Mouse (Mus musculus) lung, embryonic 16.5 days (tissue): ENCODE measurements around the gene Bckdhb. TPM values are rescaled to one million over a fixed set of nuclear protein-coding genes. Genes with fewer than 3 reads are reported as not detected.

ENCODE experiments used
- ATAC-seq: fragments of 200-750 bp; cut with Nextera tagmentation; 2 replicates; pipeline ENCODE4 v1.8.0; 2017; ENCODE audit warnings: low read depth, mild to moderate bottlenecking, moderate library complexity
- H3K27ac ChIP-seq: fragments of 300-500 bp; sonication (generic); 2 replicates; pipeline ENCODE4 v1.5.1; 2014; ENCODE audit warnings: mild to moderate bottlenecking, control low read depth, low read length
- H3K27me3 ChIP-seq: fragments of 300-500 bp; sonication (generic); 2 replicates; pipeline ENCODE4 v1.6.1; 2014; ENCODE audit warnings: low read depth, low read length, mixed read lengths; ENCODE audit not compliant: control insufficient read depth, insufficient read depth
- H3K36me3 ChIP-seq: fragments of 300-500 bp; sonication (generic); 2 replicates; pipeline ENCODE4 v1.6.1; 2014; ENCODE audit warnings: low read length; ENCODE audit not compliant: control insufficient read depth, insufficient read depth
- H3K4me1 ChIP-seq: fragments of 300-500 bp; sonication (generic); replicated peaks from 2 replicates; pipeline ENCODE4 v1.6.1; 2014; ENCODE audit warnings: low read length, mixed read lengths; ENCODE audit not compliant: control insufficient read depth, insufficient read depth
- H3K4me2 ChIP-seq: fragments of 300-500 bp; sonication (generic); 2 replicates; pipeline ENCODE4 v1.6.1; 2014; ENCODE audit warnings: low read depth, low read length, control low read depth
- H3K4me3 ChIP-seq: fragments of 300-500 bp; sonication (generic); 2 replicates; pipeline ENCODE4 v1.5.1; 2014; ENCODE audit warnings: mild to moderate bottlenecking, low read length, control low read depth
- H3K9ac ChIP-seq: fragments of 300-500 bp; sonication (generic); 2 replicates; pipeline ENCODE4 v1.6.1; 2014; ENCODE audit warnings: low read length, control low read depth
- H3K9me3 ChIP-seq: fragments of 300-500 bp; sonication (generic); 2 replicates; pipeline ENCODE4 v1.6.1; 2016; ENCODE audit warnings: low read length; ENCODE audit not compliant: control insufficient read depth
- WGBS: fragments of 180-500 bp; shearing (Covaris S2); extraction: QIAGEN DNeasy Blood & Tissue Kit; methylation state at CpG from one replicate; pipeline ENCODE4 v1.1.7; 2014; 5-methylcytosine and 5-hydroxymethylcytosine counted together
- polyA plus RNA-seq: library from polyadenylated mRNA; unstranded; fragments of >200 nt; fragmentation: Nextera tagmentation; extraction: Ambion mirVana; gene quantifications from 2 replicates; pipeline ENCODE4 v1.2.1, GENCODE M21; 2015

Gene Bckdhb
- polyA plus RNA-seq, 1 experiment from 2014 or later, result 33.9 TPM

GRCm38 (mm10) chr9:84096484-84097015 lies 171.6 kb downstream of the Bckdhb start:
- WGBS, result 90% methylated on average over 13 of the region's 13 CpGs
- Histone ChIP-seq H3K27ac (no peak overlapping the region), H3K9me3 (no peaks in the 10 kb centered on the region), H3K4me2 (no peak overlapping the region), H3K36me3 (no peaks in the 10 kb centered on the region), H3K4me3 (no peak overlapping the region), H3K4me1 (no peaks in the 10 kb centered on the region), H3K27me3 (no peaks in the 10 kb centered on the region), H3K9ac (no peak overlapping the region)
- no peak for ATAC-seq

DNA sequence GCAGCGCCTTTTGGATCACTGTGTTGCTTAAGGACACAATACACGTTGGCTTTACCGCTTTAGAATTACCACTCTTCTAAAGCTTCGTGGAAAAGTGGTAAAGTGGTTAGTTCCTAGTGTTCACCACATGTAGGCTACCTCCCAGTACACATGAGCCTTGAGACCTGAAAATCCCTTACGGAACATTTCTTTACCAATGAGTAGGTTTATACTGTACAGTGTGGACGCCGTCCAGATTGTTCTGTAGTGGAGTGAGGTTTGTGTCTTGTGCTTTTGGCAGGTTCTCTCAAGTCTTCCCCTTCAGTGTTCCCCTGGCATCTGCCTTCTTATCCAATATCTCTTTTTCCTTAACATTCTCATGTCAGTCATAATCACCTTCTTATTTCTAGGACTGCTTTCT lies 178.4 kb downstream of the Bckdhb start:
- Histone ChIP-seq H3K36me3 (no peaks in the 10 kb centered on the region), H3K9ac (no peak overlapping the region), H3K27ac (no peak overlapping the region), H3K4me3 (no peak overlapping the region), H3K9me3 (no peaks in the 10 kb centered on the region), H3K4me1 (peaks cover 7% of the 10 kb centered on the region), H3K4me2 (no peak overlapping the region), H3K27me3 (no peaks in the 10 kb centered on the region)
- ATAC-seq, result no peak
- WGBS, result 89% methylated on average over 7 of the region's 7 CpGs

DNA sequence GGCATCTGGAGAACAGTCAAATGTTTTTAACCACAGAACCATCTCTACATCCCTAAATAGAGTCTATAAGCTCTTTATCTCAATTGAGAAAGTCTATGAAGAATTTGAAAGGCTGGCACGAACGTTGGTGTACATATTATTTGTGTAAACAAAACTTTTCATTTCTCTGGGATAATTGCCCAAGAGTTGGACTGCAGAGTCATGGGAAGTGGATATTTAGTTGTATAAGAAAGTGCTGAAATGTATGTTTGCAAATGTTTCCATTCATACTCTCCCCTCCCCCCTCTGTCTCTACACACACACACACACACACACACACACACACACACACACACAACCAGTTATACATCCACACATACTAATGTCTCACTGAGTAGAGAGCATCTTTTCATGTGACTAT lies 181.5 kb downstream of the Bckdhb start:
- 17% methylated on average over 2 of the region's 2 CpGs for WGBS
- no peaks in the 10 kb centered on the region for H3K27me3 ChIP-seq
- H3K9ac ChIP-seq, result no peak overlapping the region
- no peaks in the 10 kb centered on the region for H3K9me3 ChIP-seq
- H3K36me3 ChIP-seq, result no peaks in the 10 kb centered on the region
- no peak overlapping the region for H3K27ac ChIP-seq
- ATAC-seq, result peak; percentile 64
- H3K4me1 ChIP-seq, result peaks cover 14% of the 10 kb centered on the region
- H3K4me3 ChIP-seq, result no peak overlapping the region
- no peak overlapping the region for H3K4me2 ChIP-seq

DNA sequence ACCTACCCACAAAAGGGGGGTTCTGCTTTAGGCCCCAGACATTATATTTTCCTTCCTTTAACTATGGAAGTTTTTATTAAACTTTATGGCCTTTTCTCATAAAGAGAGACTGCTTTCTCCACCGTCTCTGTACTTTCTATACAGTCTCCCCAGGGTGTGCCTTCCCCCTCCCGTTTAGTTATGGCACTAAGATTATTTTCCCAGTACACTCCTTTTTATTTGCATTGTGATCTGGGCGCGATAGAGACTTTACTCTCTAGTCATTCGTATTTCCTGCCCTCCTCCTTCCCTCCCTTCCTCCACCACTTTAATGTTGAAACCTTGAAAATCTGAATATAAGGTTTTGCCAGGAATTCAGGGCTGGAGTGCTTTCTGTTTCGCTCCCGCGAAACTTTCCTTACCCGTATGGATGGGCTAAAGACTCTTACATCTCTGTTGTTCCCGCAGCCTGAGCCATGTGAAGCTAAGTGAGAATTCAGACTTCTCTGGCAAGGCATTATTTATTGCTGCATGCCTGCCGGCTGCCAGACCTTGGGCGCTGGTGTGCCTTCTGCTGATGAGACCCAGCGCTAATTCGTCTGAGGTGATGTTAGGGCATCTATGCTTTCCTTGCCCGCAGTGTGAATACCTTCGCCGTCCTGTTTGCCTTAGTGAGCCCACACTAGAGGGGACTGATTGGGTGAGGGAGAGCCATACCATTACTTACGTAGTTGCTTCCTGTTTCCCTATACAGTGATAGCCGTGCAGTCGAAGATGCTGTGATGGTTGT lies 182.3 kb downstream of the Bckdhb start:
- peak overlapping the region; percentile 45 for H3K4me2 ChIP-seq
- H3K27me3 ChIP-seq, result no peaks in the 10 kb centered on the region
- peak overlapping the region; percentile 24 for H3K4me3 ChIP-seq
- no peaks in the 10 kb centered on the region for H3K36me3 ChIP-seq
- H3K4me1 ChIP-seq, result peaks cover 14% of the 10 kb centered on the region
- peak overlapping the region; percentile 27; the same call in 1 of the 2 replicates for H3K9ac ChIP-seq
- H3K9me3 ChIP-seq, result no peaks in the 10 kb centered on the region
- 0 out of 2 replicates have a peak overlapping the region, but pooled peaks have one; percentile 19 for H3K27ac ChIP-seq
- peak; percentile 37 for ATAC-seq
- WGBS, result 45% methylated on average over 20 of the region's 20 CpGs

GRCm38 (mm10) chr9:84108534-84108933 lies 183.6 kb downstream of the Bckdhb start:
- no peaks in the 10 kb centered on the region for H3K9me3 ChIP-seq
- peaks cover 14% of the 10 kb centered on the region for H3K4me1 ChIP-seq
- H3K36me3 ChIP-seq, result no peaks in the 10 kb centered on the region
- H3K9ac ChIP-seq, result no peak overlapping the region
- 75% methylated on average over 7 of the region's 7 CpGs for WGBS
- H3K4me3 ChIP-seq, result no peak overlapping the region
- H3K27me3 ChIP-seq, result no peaks in the 10 kb centered on the region
- no peak overlapping the region for H3K27ac ChIP-seq
- no peak overlapping the region for H3K4me2 ChIP-seq
- ATAC-seq, result no peak

DNA sequence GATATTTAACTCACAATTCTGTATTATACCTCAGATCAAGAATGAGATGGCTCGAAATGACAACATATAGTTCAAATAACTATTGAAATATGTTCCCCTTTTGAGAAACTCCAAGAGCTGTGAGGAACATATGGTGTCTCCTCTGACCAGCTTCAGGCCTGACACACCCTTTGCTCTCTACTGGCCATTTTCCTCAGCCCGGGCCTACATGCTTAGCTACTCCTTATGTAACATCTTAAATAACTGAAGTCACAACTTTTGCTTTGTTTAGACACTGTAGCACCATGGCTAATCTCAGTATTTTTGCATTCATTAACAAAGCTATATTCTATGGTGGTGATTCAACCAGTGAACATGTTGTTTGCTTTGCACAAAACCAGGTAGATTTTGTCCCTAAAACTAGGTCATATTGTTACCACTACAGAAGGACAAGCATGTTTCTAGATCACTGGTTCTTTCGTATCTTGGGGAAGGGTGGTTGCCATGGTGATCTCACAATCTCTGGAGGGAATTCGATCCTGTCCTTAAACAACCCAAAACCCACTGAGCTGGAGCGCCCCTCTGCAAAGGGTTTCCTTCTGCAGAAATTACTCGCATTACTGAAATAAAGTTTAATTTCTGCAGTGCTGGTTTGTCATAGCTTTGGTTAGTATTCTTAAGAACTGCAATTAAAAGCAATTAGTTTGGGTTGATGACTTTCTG lies 185.0 kb downstream of the Bckdhb start:
- Histone ChIP-seq H3K4me1 (peaks cover 14% of the 10 kb centered on the region), H3K4me2 (no peak overlapping the region), H3K27me3 (no peaks in the 10 kb centered on the region), H3K9me3 (no peaks in the 10 kb centered on the region), H3K9ac (no peak overlapping the region), H3K36me3 (no peaks in the 10 kb centered on the region), H3K27ac (no peak overlapping the region), H3K4me3 (no peak overlapping the region)
- ATAC-seq, result no peak
- 57% methylated on average over 6 of the region's 6 CpGs for WGBS

DNA sequence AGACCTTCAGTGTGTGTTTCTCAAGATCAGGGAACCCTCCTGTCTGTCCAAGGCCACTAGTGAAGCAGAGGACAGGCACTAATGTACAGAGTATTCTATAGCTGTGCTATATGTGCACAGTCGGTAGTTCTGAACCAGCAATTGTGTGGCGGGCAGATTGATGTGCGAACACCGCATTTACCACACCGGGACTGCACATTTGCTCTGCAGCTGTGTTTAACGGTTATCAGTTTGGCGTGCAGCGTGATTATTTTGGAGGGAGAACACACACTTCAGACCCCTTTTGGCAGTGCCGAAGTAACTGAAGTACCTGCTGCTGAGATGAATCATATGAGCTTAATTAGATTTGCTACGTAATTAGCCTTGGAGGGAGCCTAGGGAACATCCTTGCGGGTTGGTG lies 185.7 kb downstream of the Bckdhb start:
- no peaks in the 10 kb centered on the region for H3K27me3 ChIP-seq
- no peak for ATAC-seq
- H3K4me2 ChIP-seq, result peak overlapping the region; percentile 12
- H3K9me3 ChIP-seq, result no peaks in the 10 kb centered on the region
- H3K27ac ChIP-seq, result no peak overlapping the region
- H3K4me1 ChIP-seq, result peaks cover 14% of the 10 kb centered on the region
- H3K9ac ChIP-seq, result no peak overlapping the region
- H3K36me3 ChIP-seq, result no peaks in the 10 kb centered on the region
- 37% methylated on average over 11 of the region's 11 CpGs for WGBS
- H3K4me3 ChIP-seq, result no peak overlapping the region

GRCm38 (mm10) chr9:84112319-84112718 lies 187.4 kb downstream of the Bckdhb start:
- no peak overlapping the region for H3K4me3 ChIP-seq
- H3K36me3 ChIP-seq, result no peaks in the 10 kb centered on the region
- no peak for ATAC-seq
- 14% methylated on average over 1 of the region's 1 CpGs for WGBS
- no peak overlapping the region for H3K9ac ChIP-seq
- H3K4me2 ChIP-seq, result no peak overlapping the region
- H3K9me3 ChIP-seq, result no peaks in the 10 kb centered on the region
- no peaks in the 10 kb centered on the region for H3K27me3 ChIP-seq
- no peak overlapping the region for H3K27ac ChIP-seq
- H3K4me1 ChIP-seq, result peaks cover 9% of the 10 kb centered on the region

- no peak overlapping the region for H3K9ac ChIP-seq
- H3K9me3 ChIP-seq, result no peaks in the 10 kb centered on the region
- no peak overlapping the region for H3K4me2 ChIP-seq
- no peak for ATAC-seq
- no peak overlapping the region for H3K4me3 ChIP-seq
- no peaks in the 10 kb centered on the region for H3K27me3 ChIP-seq
- H3K4me1 ChIP-seq, result peaks cover 8% of the 10 kb centered on the region
- no peak overlapping the region for H3K27ac ChIP-seq
- H3K36me3 ChIP-seq, result no peaks in the 10 kb centered on the region
- WGBS, result 58% methylated on average over 12 of the region's 12 CpGs
Measured at GRCm38 (mm10) chr9:84112842-84113568, 188.1 kb downstream of the Bckdhb start.
